Mouse (Mus musculus) stomach, embryonic 15.5 days (tissue): Measurements from ENCODE around the gene Mtmr2. TPM values are rescaled to one million over a fixed set of nuclear protein-coding genes. Genes with fewer than 3 reads are reported as not detected.
"Not testable (repeated sequence)": the region's sequence is repeated elsewhere in the genome, so short reads cannot be mapped to it uniquely, and the experiment has no call there.

ENCODE experiments used
- ATAC-seq: fragments of 200-750 bp; cut with Nextera tagmentation; 2 replicates; pipeline ENCODE4 v1.8.0; 2017; ENCODE audit warnings: low read depth, moderate number of reproducible peaks, moderate TSS enrichment; ENCODE audit not compliant: insufficient read depth, low FRiP score
- H3K27ac ChIP-seq: fragments of 300-500 bp; sonication (generic); 2 replicates; pipeline ENCODE4 v1.5.1; 2015; ENCODE audit warnings: mild to moderate bottlenecking, inconsistent platforms
- H3K27me3 ChIP-seq: fragments of 300-500 bp; sonication (generic); replicated peaks from 2 replicates; pipeline ENCODE4 v1.6.1; 2015; ENCODE audit warnings: inconsistent platforms
- H3K36me3 ChIP-seq: fragments of 300-500 bp; sonication (generic); 2 replicates; pipeline ENCODE4 v1.6.1; 2015; ENCODE audit warnings: inconsistent platforms
- H3K4me1 ChIP-seq: fragments of 300-500 bp; sonication (generic); 2 replicates; pipeline ENCODE4 v1.6.1; 2015; ENCODE audit warnings: inconsistent platforms
- H3K4me2 ChIP-seq: fragments of 300-500 bp; sonication (generic); 2 replicates; pipeline ENCODE4 v1.6.1; 2015; ENCODE audit warnings: mild to moderate bottlenecking, inconsistent platforms
- H3K4me3 ChIP-seq: fragments of 300-500 bp; sonication (generic); replicated peaks from 2 replicates; pipeline ENCODE4 v1.5.1; 2015; ENCODE audit warnings: inconsistent platforms
- H3K9ac ChIP-seq: fragments of 300-500 bp; sonication (generic); 2 replicates; pipeline ENCODE4 v1.6.1; 2015; ENCODE audit warnings: inconsistent platforms
- H3K9me3 ChIP-seq: fragments of 300-500 bp; sonication (generic); 2 replicates; pipeline ENCODE4 v1.6.1; 2016; ENCODE audit warnings: inconsistent platforms
- WGBS: fragments of 180-500 bp; shearing (Covaris S2); methylation state at CpG from one replicate; pipeline ENCODE4 v1.1.7; 2015; 5-methylcytosine and 5-hydroxymethylcytosine counted together
- polyA plus RNA-seq: library from polyadenylated mRNA; unstranded; fragments of >200 nt; fragmentation: Nextera tagmentation; extraction: Ambion mirVana; gene quantifications from 2 replicates; pipeline ENCODE4 v1.2.1, GENCODE M21; 2015

Gene Mtmr2
- polyA plus RNA-seq, 1 experiment from 2014 or later: 67.3 TPM

- H3K27ac ChIP-seq: peak overlapping the region; percentile 94
- no peaks in the 10 kb centered on the region for H3K9me3 ChIP-seq
- no peaks in the 10 kb centered on the region for H3K36me3 ChIP-seq
- H3K4me3 ChIP-seq: peak overlapping the region; percentile 97
- ATAC-seq: no peak
- H3K4me2 ChIP-seq: peak overlapping the region; percentile 68
- H3K9ac ChIP-seq: peak overlapping the region; percentile 99
- 1% methylated on average over 7 of the region's 7 CpGs for WGBS
- no peaks in the 10 kb centered on the region for H3K27me3 ChIP-seq
- peaks cover 3% of the 10 kb centered on the region for H3K4me1 ChIP-seq
These were observed 1.4 kb downstream of the Mtmr2 start for GRCm38 (mm10) chr9:13749675-13749998.

- Histone ChIP-seq H3K9me3 (no peaks in the 10 kb centered on the region), H3K4me3 (no peak overlapping the region), H3K36me3 (no peaks in the 10 kb centered on the region), H3K4me2 (no peak overlapping the region), H3K4me1 (peaks cover 3% of the 10 kb centered on the region), H3K27ac (no peak overlapping the region), H3K9ac (no peak overlapping the region), H3K27me3 (no peaks in the 10 kb centered on the region)
- ATAC-seq: no peak
- WGBS: 74% methylated on average over 4 of the region's 4 CpGs
These were observed 4.3 kb downstream of the Mtmr2 start for GRCm38 (mm10) chr9:13752543-13752942.

- Histone ChIP-seq H3K4me3 (no peak overlapping the region), H3K36me3 (no peaks in the 10 kb centered on the region; the same call in 1 of the 2 replicates), H3K9ac (no peak overlapping the region), H3K4me1 (no peaks in the 10 kb centered on the region), H3K27ac (no peak overlapping the region), H3K27me3 (no peaks in the 10 kb centered on the region), H3K4me2 (no peak overlapping the region), H3K9me3 (no peaks in the 10 kb centered on the region)
- ATAC-seq: no peak
- WGBS: 93% methylated on average over 3 of the region's 3 CpGs
These were observed 12.2 kb downstream of the Mtmr2 start for GRCm38 (mm10) chr9:13760430-13760829.

GRCm38 (mm10) chr9:13765624-13766023, 17.4 kb downstream of the Mtmr2 start:
- no peaks in the 10 kb centered on the region for H3K9me3 ChIP-seq
- WGBS: 46% methylated on average over 2 of the region's 2 CpGs
- no peaks in the 10 kb centered on the region for H3K4me1 ChIP-seq
- ATAC-seq: no peak
- H3K9ac ChIP-seq: no peak overlapping the region
- H3K4me3 ChIP-seq: no peak overlapping the region
- no peaks in the 10 kb centered on the region for H3K27me3 ChIP-seq
- H3K27ac ChIP-seq: no peak overlapping the region
- H3K36me3 ChIP-seq: no peaks in the 10 kb centered on the region
- H3K4me2 ChIP-seq: no peak overlapping the region

GRCm38 (mm10) chr9:13766570-13766969, 18.4 kb downstream of the Mtmr2 start:
- H3K9me3 ChIP-seq: no peaks in the 10 kb centered on the region
- 87% methylated on average over 7 of the region's 7 CpGs for WGBS
- no peak for ATAC-seq
- no peaks in the 10 kb centered on the region for H3K27me3 ChIP-seq
- H3K4me1 ChIP-seq: no peaks in the 10 kb centered on the region
- no peak overlapping the region for H3K4me2 ChIP-seq
- H3K27ac ChIP-seq: no peak overlapping the region
- H3K9ac ChIP-seq: no peak overlapping the region
- H3K4me3 ChIP-seq: no peak overlapping the region
- H3K36me3 ChIP-seq: no peaks in the 10 kb centered on the region

GRCm38 (mm10) chr9:13774732-13775131, 26.5 kb downstream of the Mtmr2 start:
- ATAC-seq: no peak
- no peak overlapping the region for H3K27ac ChIP-seq
- 94% methylated on average over 1 of the region's 1 CpGs for WGBS

GRCm38 (mm10) chr9:13781985-13782384, 33.8 kb downstream of the Mtmr2 start:
- WGBS: 84% methylated on average over 1 of the region's 1 CpGs
- H3K4me1 ChIP-seq: no peaks in the 10 kb centered on the region
- H3K4me3 ChIP-seq: no peak overlapping the region
- H3K27ac ChIP-seq: no peak overlapping the region
- H3K4me2 ChIP-seq: no peak overlapping the region
- ATAC-seq: no peak
- no peak overlapping the region for H3K9ac ChIP-seq
- no peaks in the 10 kb centered on the region for H3K27me3 ChIP-seq
- no peaks in the 10 kb centered on the region for H3K9me3 ChIP-seq
- H3K36me3 ChIP-seq: 0 out of 2 replicates have a peak, but pooled peaks cover 5% of the 10 kb centered on the region

More at GRCm38 (mm10) chr9:13774732-13775131, 26.5 kb downstream of the Mtmr2 start:
- Histone ChIP-seq H3K4me1 (no peaks in the 10 kb centered on the region), H3K36me3 (no peaks in the 10 kb centered on the region), H3K9me3 (no peaks in the 10 kb centered on the region), H3K27me3 (no peaks in the 10 kb centered on the region), H3K9ac (no peak overlapping the region), H3K4me2 (no peak overlapping the region), H3K4me3 (no peak overlapping the region)

- H3K9ac ChIP-seq, H3K4me1 ChIP-seq, H3K9me3 ChIP-seq, H3K4me2 ChIP-seq, H3K27ac ChIP-seq, ATAC-seq, H3K27me3 ChIP-seq, H3K4me3 ChIP-seq: not testable (repeated sequence)
- 93% methylated on average over 8 of the region's 8 CpGs for WGBS
- peaks cover 11% of the 10 kb centered on the region; the same call in 1 of the 2 replicates for H3K36me3 ChIP-seq
These were observed 42.7 kb downstream of the Mtmr2 start for GRCm38 (mm10) chr9:13790864-13791263.

- Histone ChIP-seq H3K9ac (no peak overlapping the region), H3K27me3 (no peaks in the 10 kb centered on the region), H3K4me3 (no peak overlapping the region), H3K27ac (no peak overlapping the region), H3K4me1 (no peaks in the 10 kb centered on the region), H3K9me3 (no peaks in the 10 kb centered on the region), H3K4me2 (no peak overlapping the region), H3K36me3 (peaks cover 21% of the 10 kb centered on the region)
- no peak for ATAC-seq
- WGBS: 69% methylated on average over 1 of the region's 1 CpGs
These were observed 46.1 kb downstream of the Mtmr2 start for GRCm38 (mm10) chr9:13794302-13794701.

- H3K4me1 ChIP-seq: no peaks in the 10 kb centered on the region
- 90% methylated on average over 2 of the region's 2 CpGs for WGBS
- no peaks in the 10 kb centered on the region for H3K27me3 ChIP-seq
- peaks cover 25% of the 10 kb centered on the region for H3K36me3 ChIP-seq
- no peak overlapping the region for H3K27ac ChIP-seq
- no peaks in the 10 kb centered on the region for H3K9me3 ChIP-seq
- H3K4me2 ChIP-seq: no peak overlapping the region
- no peak overlapping the region for H3K9ac ChIP-seq
- no peak overlapping the region for H3K4me3 ChIP-seq
- ATAC-seq: no peak
These were observed 46.5 kb downstream of the Mtmr2 start for GRCm38 (mm10) chr9:13794756-13795155.

GRCm38 (mm10) chr9:13804480-13804879, 56.3 kb downstream of the Mtmr2 start:
- no peaks in the 10 kb centered on the region for H3K27me3 ChIP-seq
- no peaks in the 10 kb centered on the region for H3K4me1 ChIP-seq
- no peak overlapping the region for H3K27ac ChIP-seq
- WGBS: 93% methylated on average over 1 of the region's 1 CpGs
- peaks cover 35% of the 10 kb centered on the region; the same call in 1 of the 2 replicates for H3K36me3 ChIP-seq
- no peak for ATAC-seq
- H3K9me3 ChIP-seq: no peaks in the 10 kb centered on the region
- H3K9ac ChIP-seq: no peak overlapping the region
- H3K4me3 ChIP-seq: no peak overlapping the region
- no peak overlapping the region for H3K4me2 ChIP-seq

- Histone ChIP-seq H3K27me3 (no peaks in the 10 kb centered on the region), H3K27ac (no peak overlapping the region), H3K9me3 (no peaks in the 10 kb centered on the region), H3K4me2 (no peak overlapping the region), H3K4me3 (no peak overlapping the region), H3K9ac (no peak overlapping the region), H3K4me1 (no peaks in the 10 kb centered on the region), H3K36me3 (peaks cover 33% of the 10 kb centered on the region)
- ATAC-seq: no peak
- 94% methylated on average over 7 of the region's 7 CpGs for WGBS
These were observed 58.6 kb downstream of the Mtmr2 start for GRCm38 (mm10) chr9:13806854-13807253.

- H3K4me1 ChIP-seq: no peaks in the 10 kb centered on the region
- no peak overlapping the region for H3K27ac ChIP-seq
- no peak overlapping the region for H3K9ac ChIP-seq
- no peak for ATAC-seq
- 72% methylated on average over 5 of the region's 5 CpGs for WGBS
- H3K4me2 ChIP-seq: no peak overlapping the region
- H3K4me3 ChIP-seq: no peak overlapping the region
- peaks cover 41% of the 10 kb centered on the region for H3K36me3 ChIP-seq
- H3K9me3 ChIP-seq: no peaks in the 10 kb centered on the region
- no peaks in the 10 kb centered on the region for H3K27me3 ChIP-seq
These were observed 59.4 kb downstream of the Mtmr2 start for GRCm38 (mm10) chr9:13807657-13808056.
